Mouse (Mus musculus) bone marrow macrophage, adult 2 months (primary cell): Measurements from ENCODE around the gene Vsnl1.

Source experiments
- CTCF ChIP-seq: IDR thresholded peaks from 2 replicates; pipeline ENCODE4 v1.5.1; 2012; ENCODE audit warnings: low read depth, mild to moderate bottlenecking, low read length, moderate library complexity
- POLR2A ChIP-seq: IDR thresholded peaks from 2 replicates; pipeline ENCODE4 v1.6.1; 2012; ENCODE audit warnings: mild to moderate bottlenecking, low read depth, low read length, borderline replicate concordance

DNA sequence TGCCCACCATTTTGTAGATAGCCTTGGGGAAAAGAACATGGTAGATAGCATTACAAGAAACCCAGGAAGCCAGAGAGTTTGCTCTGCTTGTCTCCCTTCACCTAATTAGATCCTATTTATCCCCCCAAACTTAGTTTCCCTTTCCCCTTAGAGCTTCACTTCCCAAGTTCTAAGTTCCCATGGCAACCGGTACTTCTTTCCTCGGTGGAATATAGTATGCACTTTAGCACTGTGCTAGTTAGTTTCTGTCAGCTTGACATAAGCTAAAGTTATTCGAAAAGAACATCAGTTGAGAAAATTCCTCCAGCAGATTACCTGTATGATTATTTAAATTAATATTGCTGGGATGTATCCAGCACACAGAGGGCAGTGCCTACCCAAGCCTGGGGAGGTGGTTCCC is 109.9 kb downstream of the Vsnl1 start:
- TF ChIP-seq POLR2A (no peak), CTCF (no peak)
